Mouse (Mus musculus) T-cell, adult 2 months (primary cell): ENCODE data around the gene 2810459M11Rik.
"Not testable (repeated sequence)": the region's sequence is repeated elsewhere in the genome, so short reads cannot be mapped to it uniquely, and the experiment has no call there.

Experiments used
- DNase-seq: peaks from one replicate; pipeline ENCODE4 v3.0.0; 2022; ENCODE audit warnings: low spot score

2810459M11Rik gene

DNA sequence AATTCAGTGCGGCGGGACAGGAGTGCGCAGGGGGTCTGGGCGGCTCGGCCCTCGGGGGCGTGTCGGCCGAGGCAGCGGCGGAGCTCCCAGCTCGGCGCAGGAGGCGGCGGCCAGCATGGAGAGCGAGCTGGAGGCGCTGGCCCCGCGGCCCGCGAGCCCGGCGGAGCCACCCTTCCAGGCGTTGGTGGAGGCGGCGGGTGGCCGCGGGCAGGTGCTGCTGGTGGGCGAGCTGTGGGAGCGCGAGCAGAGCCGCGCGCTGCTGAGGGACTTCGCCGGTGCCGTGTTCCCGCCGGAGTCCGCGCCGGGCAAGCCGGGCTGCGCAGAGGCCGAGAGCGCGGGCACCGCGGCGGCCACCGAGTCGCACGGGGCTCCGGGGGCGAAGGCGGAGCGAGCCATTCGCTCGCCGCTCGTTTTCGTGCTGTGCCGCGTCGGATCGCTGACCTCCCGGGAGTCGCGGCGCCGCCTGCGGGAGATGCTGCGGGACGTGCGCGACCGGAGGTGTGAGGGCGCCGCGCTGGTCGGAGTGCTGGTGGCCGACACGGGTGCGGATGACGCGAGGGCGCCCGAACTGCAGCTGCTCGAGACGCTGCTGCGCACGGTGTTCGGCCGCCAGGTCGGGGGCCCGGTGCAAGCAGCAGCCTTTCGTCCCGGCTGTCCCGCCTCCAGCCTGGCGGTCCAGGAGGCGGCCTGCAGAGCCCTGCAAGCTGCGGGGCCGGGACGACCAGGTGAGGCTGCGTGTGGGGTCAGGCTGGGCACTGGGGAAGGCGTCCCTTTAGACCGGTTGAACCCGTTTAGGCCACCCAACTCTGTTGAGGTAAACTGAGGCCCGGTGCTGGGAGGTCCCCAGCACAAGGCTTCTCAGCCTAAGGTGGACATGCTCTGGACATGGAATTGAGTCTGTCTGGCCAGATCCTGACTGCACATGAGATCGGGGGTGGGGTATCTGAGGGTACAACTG lies at the start of gene 2810459M11Rik:
Gene 2810459M11Rik (plus strand): TSS at position 16 of the 958 bp plus-strand sequence.
- DNase-seq = peak; percentile 12

DNA sequence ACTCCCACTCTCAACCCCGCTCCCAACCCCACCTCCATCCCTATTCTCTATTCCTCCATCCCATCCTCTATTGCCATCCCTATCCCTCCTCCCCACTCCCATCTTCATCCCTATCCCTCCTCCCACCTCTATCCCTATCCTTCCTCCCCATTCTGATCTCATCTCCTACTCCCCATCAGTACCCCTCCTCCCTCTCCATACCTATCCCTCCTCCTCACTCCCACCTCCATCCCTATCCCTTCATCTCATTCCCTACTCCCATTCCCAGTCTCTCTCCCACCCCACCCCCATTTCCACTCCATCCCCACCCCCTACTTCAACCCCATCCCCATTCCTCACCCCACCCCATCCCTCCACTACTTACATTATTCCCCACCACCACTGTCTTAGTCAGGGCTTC lies 48.4 kb upstream of the 2810459M11Rik start:
- DNase-seq = no peak

DNA sequence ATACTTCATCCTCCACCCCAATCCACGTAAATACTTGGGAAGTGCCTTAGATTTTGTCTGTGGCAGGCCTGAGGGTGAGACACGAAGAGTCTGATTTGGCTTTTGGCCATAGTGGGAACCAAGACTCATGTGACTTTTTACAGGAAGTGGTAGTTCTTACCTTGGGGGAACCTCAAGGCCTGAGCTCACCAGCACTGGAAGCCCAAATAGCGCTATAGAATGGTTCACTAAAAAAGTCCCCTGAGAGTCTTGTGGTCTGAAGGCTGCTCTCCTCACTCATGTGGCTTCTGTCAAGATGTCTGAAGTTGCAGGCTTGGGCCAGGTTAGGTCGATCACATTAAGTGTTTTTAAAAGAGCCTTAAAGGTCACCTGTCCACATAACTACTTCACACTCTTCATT lies 47.7 kb upstream of the 2810459M11Rik start:
- peak; percentile 64 for DNase-seq

DNA sequence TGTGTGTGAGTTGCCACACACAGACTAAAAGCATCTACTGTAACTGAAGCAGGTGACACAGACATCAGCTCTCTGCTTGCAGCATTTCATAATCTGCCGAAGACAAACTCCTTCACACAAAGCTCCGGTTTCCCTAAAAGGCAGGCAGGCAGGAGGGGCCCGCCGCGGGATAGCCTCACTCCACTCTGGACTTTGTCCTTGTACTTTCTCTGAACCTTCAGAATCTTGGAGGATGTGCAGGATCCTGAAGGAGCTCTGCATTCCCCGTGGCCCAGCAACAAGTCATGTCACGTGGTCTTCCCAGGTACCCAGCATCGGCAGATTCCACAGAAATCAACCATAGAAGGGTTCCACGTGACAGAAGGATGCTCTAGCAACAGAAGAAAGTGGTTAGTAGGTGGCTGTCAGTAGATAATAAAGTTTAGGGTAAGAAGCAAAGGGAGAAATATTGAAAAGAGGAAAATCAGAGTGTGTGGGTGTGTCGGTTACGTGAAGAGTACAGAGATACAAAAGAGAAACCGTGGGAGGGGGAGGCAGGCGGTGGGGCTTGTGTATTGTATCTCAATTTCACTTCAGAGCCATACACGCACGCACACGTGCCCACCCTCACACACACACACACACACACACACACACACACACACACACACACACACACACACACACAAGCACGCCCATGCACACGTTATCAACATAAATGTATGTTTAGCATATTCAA lies 45.7 kb upstream of the 2810459M11Rik start:
- DNase-seq = no peak

DNA sequence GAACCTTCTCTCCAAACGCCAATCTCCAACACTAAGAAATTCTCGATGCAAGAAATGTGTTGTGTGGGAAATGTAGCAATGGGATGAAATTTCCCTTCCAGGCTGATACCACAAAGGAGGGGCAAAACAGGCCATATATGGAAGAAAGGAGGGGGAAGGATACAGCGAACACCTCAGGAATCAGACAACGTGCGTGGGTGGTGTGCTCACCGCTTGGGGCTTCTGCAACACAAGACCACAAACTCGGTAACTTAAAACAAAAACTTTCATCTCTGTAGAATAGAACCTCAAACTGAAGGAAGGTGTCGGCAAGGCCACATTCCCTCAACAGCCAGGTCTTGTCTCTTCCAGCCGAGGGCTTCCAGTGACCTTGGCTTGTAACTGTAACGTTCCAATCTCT lies 40.1 kb upstream of the 2810459M11Rik start:
- peak; percentile 40 for DNase-seq

DNA sequence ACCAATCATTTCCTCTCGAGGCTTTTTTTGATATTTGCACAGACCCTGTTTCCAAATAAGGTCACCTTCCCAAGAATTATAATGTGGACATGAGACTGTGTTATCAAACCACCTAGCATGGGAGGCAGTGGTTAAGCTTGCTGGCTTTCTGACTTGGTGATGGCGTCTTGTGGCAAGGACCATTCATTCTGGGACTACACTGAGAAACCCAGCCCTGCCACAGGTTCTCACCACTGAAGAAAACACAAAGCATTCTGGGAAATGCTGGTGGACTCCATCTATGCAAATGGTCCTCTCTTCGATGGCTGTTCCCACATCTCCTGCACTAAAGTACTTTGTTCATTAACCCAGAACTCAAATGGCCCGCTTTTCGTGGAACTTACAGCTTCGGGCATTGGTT lies 39.6 kb upstream of the 2810459M11Rik start:
- no peak for DNase-seq

DNA sequence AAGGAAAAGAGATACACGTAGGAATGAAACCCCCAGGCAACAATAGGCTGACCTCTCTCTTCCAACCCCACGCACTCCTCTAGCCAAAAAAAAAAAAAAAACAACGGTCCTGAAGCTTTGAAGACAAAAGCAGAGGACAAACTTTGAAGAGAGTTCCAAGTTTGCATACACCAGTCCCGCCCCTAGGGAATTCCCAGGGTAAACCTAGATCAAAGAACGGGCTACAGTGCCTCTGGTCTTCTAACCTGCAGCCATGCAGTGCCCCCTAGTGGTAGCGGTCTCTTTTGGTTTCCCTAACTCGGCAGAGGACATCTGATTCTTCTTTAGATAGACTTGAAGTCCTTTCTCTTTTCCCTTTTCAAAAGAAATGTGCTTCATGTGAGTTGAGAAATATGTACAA lies 37.9 kb upstream of the 2810459M11Rik start:
- DNase-seq = peak; percentile 79

DNA sequence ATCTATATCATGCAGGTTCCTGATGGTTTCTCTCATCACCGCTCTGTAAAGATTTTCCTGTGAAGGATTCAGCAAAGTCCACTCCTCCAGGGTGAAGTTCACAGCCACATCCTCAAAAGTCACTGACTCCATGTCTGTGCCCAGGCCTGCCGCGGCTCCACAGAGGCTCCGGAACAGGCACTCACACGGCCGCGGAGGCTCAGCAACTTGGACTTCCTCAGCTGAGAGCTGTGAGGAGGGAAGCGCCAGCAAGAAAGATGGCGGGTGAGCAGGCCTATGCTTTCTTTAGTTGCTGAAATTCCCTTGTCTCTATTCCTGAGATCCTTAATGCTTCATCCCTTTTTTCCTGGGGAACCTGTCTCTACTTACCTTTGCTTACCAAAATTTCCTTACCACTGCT lies 29.9 kb upstream of the 2810459M11Rik start:
- DNase-seq = not testable (repeated sequence)

DNA sequence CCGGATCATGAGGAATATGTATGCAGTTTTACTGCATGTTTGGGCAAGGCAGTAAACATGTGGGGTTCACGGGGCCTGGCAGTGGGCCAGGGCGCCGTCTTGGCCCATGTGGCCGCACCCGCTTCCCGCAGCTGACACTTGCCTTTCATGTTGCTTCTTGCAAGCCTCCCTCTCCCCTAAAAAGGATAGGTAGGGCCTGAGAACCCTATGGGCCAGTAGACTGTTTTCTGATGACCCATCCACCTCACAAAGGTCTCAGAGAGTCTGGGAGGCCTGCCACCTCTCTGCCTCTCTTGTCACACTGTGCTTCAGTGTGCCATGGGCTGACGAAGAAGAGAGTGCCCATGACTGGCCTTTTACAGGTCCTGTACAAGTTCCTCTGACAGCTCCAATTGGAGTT lies 29.1 kb upstream of the 2810459M11Rik start, which contains the start of gene Spata3:
Gene Spata3 (plus strand): TSS at position 301 of the 400 bp plus-strand sequence.
- DNase-seq = no peak

DNA sequence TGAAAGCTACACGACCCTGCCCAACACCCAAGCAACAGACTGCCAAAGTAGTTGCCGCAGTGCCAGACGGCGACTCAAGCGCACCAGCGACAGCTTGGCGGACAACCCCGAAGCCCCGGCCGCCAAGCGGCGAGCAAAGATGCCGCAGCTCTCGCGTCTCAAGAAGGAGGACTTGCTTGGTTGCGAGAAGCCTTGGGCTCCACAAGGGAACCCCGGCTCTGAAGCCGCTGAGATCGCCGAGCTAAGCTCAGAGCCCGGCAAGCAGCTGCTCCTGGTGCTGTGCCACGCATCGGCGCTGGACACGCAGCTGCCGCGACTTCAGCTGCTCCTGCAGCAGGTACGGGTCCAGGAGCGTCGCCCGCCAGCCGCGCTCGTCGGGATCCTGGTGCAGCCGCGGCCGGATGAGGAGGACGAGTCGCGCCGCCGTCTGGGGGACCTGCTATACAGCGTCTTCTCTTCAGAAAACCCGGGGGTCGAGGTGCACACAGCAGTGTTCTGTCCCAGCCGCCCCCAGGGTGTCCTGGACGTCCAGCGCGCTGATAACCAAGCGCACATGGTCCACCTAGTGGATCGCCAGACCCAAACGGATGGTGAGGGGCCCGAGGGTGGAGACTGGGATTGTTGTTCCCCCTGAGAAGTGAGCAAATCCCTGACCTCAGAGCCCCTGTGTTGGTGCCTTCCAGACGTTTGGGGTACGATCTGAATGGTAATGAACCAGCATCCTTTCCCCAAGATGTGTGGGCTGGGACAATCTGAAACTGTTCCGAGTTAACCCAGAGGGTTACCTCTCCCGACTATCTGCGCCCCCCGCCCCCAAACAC lies 27.2 kb upstream of the 2810459M11Rik start:
- peak; percentile 59 for DNase-seq

DNA sequence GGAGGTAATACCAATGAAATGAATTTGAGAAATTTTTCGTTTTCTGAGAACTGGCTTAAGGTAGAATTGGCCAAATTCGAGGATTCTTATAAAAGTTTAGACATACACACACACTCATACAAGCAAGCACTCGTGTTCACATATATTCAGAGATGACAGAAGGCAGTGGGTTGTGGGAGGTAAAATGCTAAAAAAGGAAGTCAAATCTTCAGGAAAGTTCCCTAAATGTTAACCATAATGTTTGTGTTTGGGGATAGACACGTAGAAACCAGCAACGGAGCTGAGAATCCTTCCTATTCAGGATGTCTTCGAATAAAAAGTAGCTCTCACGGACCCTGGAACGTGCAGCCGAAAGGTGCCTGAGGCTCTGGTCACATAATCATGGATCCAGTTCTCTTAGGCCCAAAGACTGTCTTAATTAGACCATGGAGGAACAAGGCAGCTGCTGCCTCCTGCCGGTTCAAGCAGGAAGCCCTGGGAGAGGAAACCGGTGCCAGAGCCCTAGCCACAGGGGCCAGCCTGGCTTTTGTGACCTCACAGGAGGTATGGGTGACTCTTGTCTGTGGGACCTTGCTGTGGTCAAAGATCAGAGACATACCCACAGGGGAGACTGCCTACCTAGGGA lies 24.2 kb upstream of the 2810459M11Rik start:
- DNase-seq = no peak

DNA sequence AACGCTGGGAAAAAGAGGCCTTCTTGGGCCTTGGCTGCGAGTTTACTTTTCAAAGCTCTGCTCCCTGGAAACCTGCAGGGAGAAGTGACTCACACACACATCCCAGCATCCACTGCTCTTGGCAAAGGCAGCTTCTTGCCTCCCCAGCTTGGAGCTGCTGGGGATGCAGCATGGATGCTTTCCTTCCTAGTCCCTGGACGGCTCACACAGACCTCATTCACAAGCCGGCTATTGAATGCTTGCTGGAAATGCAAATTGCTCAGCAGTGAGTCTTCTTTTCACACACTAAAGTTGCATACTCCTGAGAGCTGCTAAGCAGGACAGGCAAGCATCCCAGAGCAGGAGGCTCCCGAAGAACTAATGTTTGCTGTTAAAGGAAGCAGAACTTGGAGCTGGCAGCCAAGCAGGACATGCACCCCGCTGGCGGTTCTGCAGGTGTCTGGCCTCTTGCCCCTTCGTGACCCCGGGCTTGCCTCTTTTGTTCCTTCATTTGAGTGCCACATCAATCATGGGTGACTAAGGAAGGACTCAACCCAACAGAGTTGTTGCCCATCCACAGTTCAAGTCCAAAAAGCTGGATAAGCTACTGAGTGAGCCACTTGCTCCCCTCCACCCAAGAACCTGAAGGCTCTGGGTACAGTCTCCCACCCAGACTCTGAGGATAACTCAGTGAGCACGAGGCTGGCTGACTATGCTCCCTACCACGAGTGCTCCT lies 13.2 kb upstream of the 2810459M11Rik start:
- no peak for DNase-seq

DNA sequence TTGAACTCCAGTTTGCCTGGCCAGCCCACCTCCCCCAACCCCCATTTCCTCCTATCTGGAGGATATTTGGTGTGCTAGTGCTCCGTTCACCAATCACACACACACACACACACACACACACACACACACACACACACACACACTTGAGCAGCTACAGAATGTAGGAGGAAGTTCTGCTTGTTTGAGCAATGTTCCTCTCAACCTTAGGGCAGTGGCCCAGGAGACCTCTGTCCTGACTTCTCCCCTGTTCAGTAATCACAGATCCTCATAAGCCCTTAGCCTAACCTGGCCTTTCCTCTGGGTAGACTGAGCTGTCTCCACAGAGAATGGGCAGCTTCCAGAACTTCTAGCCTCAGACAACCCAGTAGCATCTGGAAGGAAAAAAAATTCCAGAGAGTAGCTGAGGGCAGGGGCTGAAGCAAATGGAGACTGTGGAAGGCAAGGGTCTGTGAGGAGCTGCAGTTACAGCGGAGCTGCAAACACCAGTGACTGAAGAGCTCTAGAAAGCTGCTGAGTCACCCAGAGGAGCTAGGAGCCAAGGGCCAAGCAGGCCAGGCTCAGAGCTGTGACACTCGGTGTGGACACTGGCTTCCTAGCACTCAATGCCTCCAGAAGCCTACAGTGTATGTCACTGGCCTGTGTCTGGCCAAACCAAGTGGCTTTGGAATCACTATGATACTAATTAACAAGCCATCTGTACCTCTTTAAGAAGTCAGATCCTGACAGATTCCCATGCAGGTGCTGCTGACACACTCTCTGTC lies 7.3 kb upstream of the 2810459M11Rik start:
- DNase-seq = no peak

DNA sequence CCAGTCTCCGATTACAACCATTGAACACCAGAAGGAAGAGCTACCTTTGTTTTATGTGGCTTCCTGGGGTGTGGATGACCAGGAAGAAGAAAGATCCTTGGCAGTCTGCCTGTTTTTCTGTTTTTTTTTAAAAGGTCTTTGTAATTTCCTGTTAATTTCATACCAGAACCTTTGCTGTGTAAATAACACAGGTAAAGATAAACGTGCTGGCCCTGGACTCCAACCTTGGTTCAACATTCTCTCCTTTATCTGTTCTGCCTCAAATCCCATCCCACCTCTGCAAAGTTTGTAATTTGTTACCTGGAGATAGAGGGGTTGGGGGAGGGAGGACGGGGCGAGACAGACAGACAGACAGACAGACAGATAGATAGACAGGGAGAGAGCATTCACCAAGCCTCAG lies 5.5 kb upstream of the 2810459M11Rik start:
- DNase-seq = no peak

DNA sequence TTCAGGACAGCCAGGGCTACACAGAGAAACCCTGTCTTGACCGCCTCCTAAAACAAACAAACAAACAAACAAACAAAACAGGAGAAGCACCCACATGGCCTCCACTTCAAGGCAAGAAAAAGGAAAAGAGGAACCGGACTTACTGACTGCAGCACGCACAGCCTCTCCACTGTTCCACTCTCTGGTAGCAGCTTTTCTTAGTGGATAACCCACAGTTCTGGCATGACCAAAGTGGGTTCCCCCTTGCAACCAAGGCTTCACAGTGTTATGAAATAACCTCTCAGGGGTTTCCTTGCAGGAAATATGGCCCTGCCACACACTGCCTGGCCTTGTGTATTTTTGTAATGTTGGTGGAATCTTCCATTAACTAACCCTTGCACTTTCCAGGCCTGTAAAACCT lies 4.8 kb upstream of the 2810459M11Rik start:
- DNase-seq = no peak

DNA sequence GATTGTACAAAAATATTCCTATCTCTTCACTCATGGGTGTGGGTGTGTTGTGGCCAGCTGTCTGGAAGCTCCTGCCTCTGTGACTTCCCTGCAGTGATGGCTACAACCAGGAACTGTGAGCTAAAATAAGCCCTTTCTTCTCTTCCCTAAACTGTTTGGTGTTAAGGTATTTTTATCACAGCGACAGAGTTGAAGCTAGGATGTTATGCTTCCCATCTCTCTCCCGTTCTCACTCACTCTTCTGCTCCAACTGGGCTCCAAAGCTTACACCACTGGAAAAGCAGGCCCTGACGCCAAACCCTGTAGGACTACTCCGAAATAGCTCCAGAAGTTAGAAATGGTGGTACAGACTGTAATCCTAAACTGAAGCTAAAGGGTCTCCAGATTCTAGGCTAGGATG lies 607 bp upstream of the 2810459M11Rik start:
- no peak for DNase-seq

DNA sequence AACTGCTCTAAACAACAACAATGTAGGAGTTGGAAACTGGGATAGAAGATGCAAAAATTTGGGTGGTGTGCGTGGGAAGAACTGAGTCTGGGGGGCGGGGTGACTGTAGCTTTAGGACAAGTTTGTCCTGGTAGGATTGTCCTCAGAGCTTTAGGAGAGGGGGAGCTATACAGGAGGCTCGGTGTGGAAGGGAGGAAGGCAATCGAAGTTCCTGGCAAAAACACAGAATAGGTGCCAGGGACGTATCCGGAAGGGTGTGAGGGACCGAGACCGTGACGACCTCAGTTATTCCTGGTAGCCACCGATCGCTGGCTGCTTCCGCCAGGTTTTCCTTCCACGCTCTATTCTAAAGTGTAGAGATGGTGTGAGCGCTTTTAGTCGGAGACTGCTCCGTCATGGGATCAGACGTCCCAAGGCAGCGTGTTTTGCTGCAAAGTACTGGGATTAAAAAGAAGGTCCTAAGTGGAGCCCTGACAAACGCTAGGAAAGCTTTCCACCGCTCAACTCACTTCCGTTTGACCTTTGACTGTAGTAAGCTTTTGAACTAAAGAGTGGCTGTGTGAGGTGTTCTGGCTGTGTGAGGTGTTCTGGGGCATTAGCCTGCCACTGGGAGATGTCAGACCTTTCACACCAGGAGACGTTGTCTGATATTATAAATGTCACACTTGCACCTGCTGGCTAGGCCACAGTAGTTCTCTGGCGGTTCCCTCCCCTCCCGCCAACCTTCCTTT lies 1.3 kb downstream of the 2810459M11Rik start:
- no peak for DNase-seq

DNA sequence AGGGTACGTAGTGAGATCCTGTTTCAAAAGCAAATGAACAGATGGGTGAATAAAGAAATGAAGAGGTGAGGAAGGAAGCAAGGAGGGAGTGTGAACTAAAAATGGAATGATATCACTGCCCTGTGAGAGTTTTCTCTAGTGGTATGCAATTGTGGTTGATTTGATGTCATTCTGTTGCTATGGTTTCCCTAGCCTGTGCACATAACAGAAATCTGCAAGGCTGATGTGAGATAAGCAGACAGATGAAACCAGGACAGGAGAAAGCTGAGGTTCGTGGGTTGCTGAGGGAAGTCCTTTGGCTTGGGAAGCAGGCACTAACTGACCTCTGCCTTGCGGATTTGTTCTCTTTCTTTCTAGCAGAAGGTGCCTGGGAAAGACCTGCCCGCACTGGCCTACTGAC lies 2.6 kb downstream of the 2810459M11Rik start:
- DNase-seq = peak; percentile 11

DNA sequence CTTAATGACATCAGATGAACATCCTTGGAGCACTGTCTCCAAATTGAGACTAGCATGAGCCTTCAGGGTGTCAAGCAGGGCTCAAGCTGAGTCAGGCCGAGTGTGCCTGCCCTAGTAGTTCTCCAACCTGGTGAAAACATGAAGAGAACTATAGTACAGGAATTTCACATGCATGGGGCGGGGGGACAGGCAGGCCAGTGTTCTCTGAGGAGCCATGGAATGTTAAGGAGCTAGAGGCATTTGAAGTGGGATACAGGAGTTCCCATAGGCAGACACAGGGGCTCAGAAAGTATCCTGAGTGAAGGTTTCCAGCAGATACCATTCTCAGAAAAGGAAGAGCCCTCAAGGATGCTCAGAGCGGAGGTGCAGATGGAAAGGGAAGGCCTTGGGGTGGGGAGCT lies 3.1 kb downstream of the 2810459M11Rik start:
- no peak for DNase-seq
